Mouse (Mus musculus): Measurements from ENCODE around the gene Mybpc1.

- TF ChIP-seq CTCF (IDR thresholded peaks at IDR 0.05; ENCODE audit: borderline replicate concordance, extremely low read depth, insufficient read depth, insufficient read length) (no peak), POLR2A (IDR thresholded peaks at IDR 0.05; ENCODE audit: borderline replicate concordance, extremely low read depth, insufficient read depth, insufficient read length, poor library complexity, severe bottlenecking) (no peak)
Measured at GRCm38 (mm10) chr10:88604943-88605342, at the start of gene Mybpc1.
